Mouse (Mus musculus): ENCODE data around the gene Med12l.
A peak's percentile ranks its signal among the peaks of the same experiment; 100 is the strongest.
"Not testable (repeated sequence)": the region's sequence is repeated elsewhere in the genome, so short reads cannot be mapped to it uniquely, and the experiment has no call there.

Gene Med12l

GRCm38 (mm10) chr3:59022971-59023370, 17.3 kb downstream of the Med12l start:
- DNase-seq (ENCODE audit: low read depth, low spot score), result no peak

GRCm38 (mm10) chr3:59024531-59025192, 19.0 kb downstream of the Med12l start:
- no peak for DNase-seq (ENCODE audit: low read depth, low spot score)

GRCm38 (mm10) chr3:59025193-59025535, 19.5 kb downstream of the Med12l start:
- no peak for DNase-seq (ENCODE audit: low read depth, low spot score)

GRCm38 (mm10) chr3:59028696-59029095, 23.1 kb downstream of the Med12l start:
- DNase-seq (ENCODE audit: low read depth, low spot score), result no peak

GRCm38 (mm10) chr3:59030986-59031385, 25.4 kb downstream of the Med12l start:
- no peak for DNase-seq (ENCODE audit: low read depth, low spot score)

GRCm38 (mm10) chr3:59041487-59041886, 35.9 kb downstream of the Med12l start:
- DNase-seq (ENCODE audit: low read depth, low spot score), result no peak

- no peak for DNase-seq (ENCODE audit: low read depth, low spot score)
Observed at GRCm38 (mm10) chr3:59054834-59055535, 49.4 kb downstream of the Med12l start.

GRCm38 (mm10) chr3:59059022-59059541, 53.5 kb downstream of the Med12l start:
- DNase-seq (ENCODE audit: low read depth, low spot score), result peak; percentile 74

GRCm38 (mm10) chr3:59060131-59060530, 54.5 kb downstream of the Med12l start:
- no peak for DNase-seq (ENCODE audit: low read depth, low spot score)

- no peak for DNase-seq (ENCODE audit: low read depth, low spot score)
Observed at GRCm38 (mm10) chr3:59062141-59062540, 56.5 kb downstream of the Med12l start.

- DNase-seq (ENCODE audit: low read depth, low spot score), result no peak
Observed at GRCm38 (mm10) chr3:59063431-59063830, 57.8 kb downstream of the Med12l start.

- peak; percentile 31 for DNase-seq (ENCODE audit: low read depth, low spot score)
Observed at GRCm38 (mm10) chr3:59065937-59066336, 60.3 kb downstream of the Med12l start.

GRCm38 (mm10) chr3:59066558-59067294, 61.1 kb downstream of the Med12l start:
- DNase-seq (ENCODE audit: low read depth, low spot score), result peak; percentile 40

- not testable (repeated sequence) for DNase-seq (ENCODE audit: low read depth, low spot score)
Observed at GRCm38 (mm10) chr3:59069071-59069470, 63.4 kb downstream of the Med12l start.

- no peak for DNase-seq (ENCODE audit: low read depth, low spot score)
Observed at GRCm38 (mm10) chr3:59077278-59077677, 71.7 kb downstream of the Med12l start.

GRCm38 (mm10) chr3:59078585-59078984, 73.0 kb downstream of the Med12l start:
- DNase-seq (ENCODE audit: low read depth, low spot score), result no peak

GRCm38 (mm10) chr3:59079327-59079726, 73.7 kb downstream of the Med12l start:
- peak; percentile 56 for DNase-seq (ENCODE audit: low read depth, low spot score)

- DNase-seq (ENCODE audit: low read depth, low spot score), result no peak
Observed at GRCm38 (mm10) chr3:59080293-59080916, 74.8 kb downstream of the Med12l start.

GRCm38 (mm10) chr3:59080919-59081318, 75.3 kb downstream of the Med12l start:
- no peak for DNase-seq (ENCODE audit: low read depth, low spot score)

GRCm38 (mm10) chr3:59092702-59093101, 87.1 kb downstream of the Med12l start:
- DNase-seq (ENCODE audit: low read depth, low spot score), result no peak

- DNase-seq (ENCODE audit: low read depth, low spot score), result no peak
Observed at GRCm38 (mm10) chr3:59097421-59097820, 91.8 kb downstream of the Med12l start.

GRCm38 (mm10) chr3:59098540-59098939, 92.9 kb downstream of the Med12l start:
- no peak for DNase-seq (ENCODE audit: low read depth, low spot score)

Data from telencephalon, adult 2 months (tissue).